Mouse (Mus musculus) MEL (cell line): ENCODE data around the gene Gm10491.

Experiments used
- CTCF ChIP-seq, 3 experiments: IDR thresholded peaks in 2 of 3; conservative IDR thresholded peaks in 1 of 3; 2 replicates each; pipeline ENCODE4 v1.5.1; 2011 to 2012; ENCODE audit warnings: low read length in 3 of 3, low read depth in 2 of 3, mild to moderate bottlenecking in 2 of 3, improper control_type of control experiment in 1 of 3, inconsistent platforms in 1 of 3, mixed read lengths in 1 of 3, moderate library complexity in 1 of 3; ENCODE audit not compliant: control insufficient read depth in 1 of 3, insufficient read depth in 1 of 3, poor library complexity in 1 of 3, severe bottlenecking in 1 of 3
- E2F4 ChIP-seq: IDR thresholded peaks from 2 replicates; pipeline ENCODE4 v1.6.1; 2011; ENCODE audit warnings: low read depth, low read length, improper control_type of control experiment, borderline replicate concordance
- EP300 ChIP-seq, 2 experiments: IDR thresholded peaks; 2 replicates each; pipeline ENCODE4 v1.6.1; 2011; ENCODE audit warnings: improper control_type of control experiment in 2 of 2, low read length in 2 of 2, low read depth in 1 of 2, mild to moderate bottlenecking in 1 of 2
- GATA1 ChIP-seq: IDR thresholded peaks from 2 replicates; pipeline ENCODE4 v1.6.1; 2011; ENCODE audit warnings: low read depth, low read length, improper control_type of control experiment
- MAFK ChIP-seq: IDR thresholded peaks from 2 replicates; pipeline ENCODE4 v1.6.1; 2011; ENCODE audit warnings: low read depth, mild to moderate bottlenecking, low read length, improper control_type of control experiment, borderline replicate concordance
- MAZ ChIP-seq: IDR thresholded peaks from 2 replicates; pipeline ENCODE4 v1.6.1; 2012; ENCODE audit warnings: low read depth, mild to moderate bottlenecking, inconsistent platforms, low read length, improper control_type of control experiment
- POLR2A ChIP-seq, 2 experiments: IDR thresholded peaks; 2 replicates each; pipeline ENCODE4 v1.6.1; 2011 to 2012; ENCODE audit warnings: low read length in 2 of 2, mild to moderate bottlenecking in 2 of 2, control low read depth in 1 of 2, improper control_type of control experiment in 1 of 2, low read depth in 1 of 2, moderate library complexity in 1 of 2; ENCODE audit not compliant: control insufficient read depth in 1 of 2, insufficient read depth in 1 of 2, poor library complexity in 1 of 2
- POLR2AphosphoS2 ChIP-seq: IDR thresholded peaks from 2 replicates; pipeline ENCODE4 v1.6.1; 2011; ENCODE audit warnings: low read length, improper control_type of control experiment
- POLR2AphosphoS5 ChIP-seq: IDR thresholded peaks from 2 replicates; pipeline ENCODE4 v1.6.1; 2012; ENCODE audit warnings: low read depth, borderline replicate concordance, mild to moderate bottlenecking, inconsistent platforms, low read length, moderate library complexity, mixed read lengths
- RCOR1 ChIP-seq: IDR thresholded peaks from 2 replicates; pipeline ENCODE4 v1.6.1; 2012; ENCODE audit warnings: low read depth, mild to moderate bottlenecking, inconsistent platforms, low read length, improper control_type of control experiment
- TAL1 ChIP-seq: IDR thresholded peaks from 2 replicates; pipeline ENCODE4 v1.6.1; 2012; ENCODE audit warnings: mild to moderate bottlenecking, inconsistent platforms, low read length, moderate library complexity, mixed read lengths
- ZKSCAN1 ChIP-seq: IDR thresholded peaks from 2 replicates; pipeline ENCODE4 v1.6.1; 2012; ENCODE audit warnings: low read depth, mild to moderate bottlenecking, inconsistent platforms, low read length, improper control_type of control experiment, moderate library complexity
- ZNF384 ChIP-seq: IDR thresholded peaks from 2 replicates; pipeline ENCODE4 v1.6.1; 2012; ENCODE audit warnings: low read depth, mild to moderate bottlenecking, inconsistent platforms, low read length, improper control_type of control experiment

- TF ChIP-seq CTCF (IDR thresholded peaks at IDR 0.05 in 2 of 3, conservative IDR thresholded peaks at IDR 0.05 in 1 of 3; ENCODE audit: control insufficient read depth in 1 of 3, insufficient read depth in 1 of 3, low read depth in 2 of 3, low read length in 3 of 3, poor library complexity in 1 of 3, severe bottlenecking in 1 of 3) (no peak), MAZ (no peak), ZKSCAN1 (no peak), ZNF384 (no peak), POLR2A (IDR thresholded peaks at IDR 0.05; ENCODE audit: control insufficient read depth in 1 of 2, insufficient read depth in 1 of 2, low read depth in 1 of 2, low read length in 2 of 2, poor library complexity in 1 of 2) (no peak), POLR2AphosphoS2 (no peak), EP300 (IDR thresholded peaks at IDR 0.05; ENCODE audit: low read depth in 1 of 2, low read length in 2 of 2) (no peak), POLR2AphosphoS5 (no peak), MAFK (no peak), TAL1 (no peak), RCOR1 (no peak), GATA1 (no peak), E2F4 (no peak)
Measured at GRCm38 (mm10) chrX:7863181-7863580, 44.5 kb downstream of the Gm10491 start.
